Mouse (Mus musculus): ENCODE measurements at regions not wholly inside any gene's neighbourhood (a gene's known extent, or its start where the extent isn't known, plus 50 kb on each side); places are given as distances from the start of the nearest gene placed in this dataset.
A peak's percentile ranks its signal among the peaks of the same experiment; 100 is the strongest.
"Not testable (repeated sequence)": the region's sequence is repeated elsewhere in the genome, so short reads cannot be mapped to it uniquely, and the experiment has no call there.

DNA sequence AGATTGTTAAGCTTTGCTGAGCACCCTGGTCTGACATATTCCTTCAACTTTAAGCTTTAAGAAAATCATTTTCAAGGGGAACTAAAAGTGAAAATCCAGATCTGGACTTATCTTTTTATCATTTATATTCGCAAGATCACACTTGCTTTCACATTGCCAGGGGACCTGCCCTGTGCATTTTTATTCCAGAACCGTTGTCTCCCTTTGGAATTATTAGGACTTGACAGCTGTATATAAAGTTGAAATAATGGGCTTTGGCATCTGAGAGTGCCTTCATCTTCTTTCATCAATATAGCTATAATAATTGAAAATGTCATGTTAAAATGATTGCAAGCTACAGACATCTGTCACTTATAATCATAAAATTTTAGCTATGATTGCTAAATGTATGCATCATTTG, 276.8 kb upstream of the Olfm3 start:
- no peak for DNase-seq (ENCODE audit: extremely low spot score in 1 of 2, low spot score in 1 of 2)

DNA sequence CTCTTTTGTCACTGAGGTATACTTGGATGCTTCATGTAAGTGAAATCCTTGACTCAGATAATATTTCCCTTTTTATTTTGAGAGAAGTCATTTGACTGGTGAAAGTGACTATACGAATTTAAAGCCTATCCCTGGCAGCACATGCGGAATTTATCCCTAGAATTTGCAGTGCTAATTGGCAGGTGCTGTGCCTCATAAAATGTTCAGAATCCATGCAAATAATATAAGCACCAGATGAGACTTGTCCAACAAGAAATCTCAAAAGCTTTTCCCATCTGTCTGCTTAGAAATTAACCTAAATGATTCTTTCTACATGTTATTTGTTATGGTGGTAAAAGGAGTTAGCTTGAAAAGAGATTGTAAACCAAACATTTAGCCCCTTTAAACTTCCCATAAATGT, 268.5 kb upstream of the Olfm3 start:
- no peak for DNase-seq (ENCODE audit: extremely low spot score in 1 of 2, low spot score in 1 of 2)

DNA sequence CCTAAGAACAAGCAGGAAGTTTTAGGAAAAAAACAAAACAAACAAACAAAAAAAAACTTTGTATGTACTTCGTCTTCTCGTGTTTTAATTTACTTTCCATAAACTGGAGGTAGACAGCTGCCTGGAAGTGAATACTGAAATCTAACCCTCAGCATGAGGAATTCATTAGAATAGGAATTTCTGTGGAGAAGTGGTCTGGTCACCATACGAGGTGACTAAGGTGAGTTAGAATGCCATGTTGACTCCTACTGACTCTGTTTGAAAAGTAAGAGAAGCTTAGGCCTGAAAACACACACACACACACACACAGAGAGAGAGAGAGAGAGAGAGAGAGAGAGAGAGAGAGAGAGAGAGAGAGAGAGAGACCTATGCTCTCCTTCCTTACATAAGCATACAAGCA, 255.9 kb upstream of the Olfm3 start:
- DNase-seq (ENCODE audit: extremely low spot score in 1 of 2, low spot score in 1 of 2), result no peak

DNA sequence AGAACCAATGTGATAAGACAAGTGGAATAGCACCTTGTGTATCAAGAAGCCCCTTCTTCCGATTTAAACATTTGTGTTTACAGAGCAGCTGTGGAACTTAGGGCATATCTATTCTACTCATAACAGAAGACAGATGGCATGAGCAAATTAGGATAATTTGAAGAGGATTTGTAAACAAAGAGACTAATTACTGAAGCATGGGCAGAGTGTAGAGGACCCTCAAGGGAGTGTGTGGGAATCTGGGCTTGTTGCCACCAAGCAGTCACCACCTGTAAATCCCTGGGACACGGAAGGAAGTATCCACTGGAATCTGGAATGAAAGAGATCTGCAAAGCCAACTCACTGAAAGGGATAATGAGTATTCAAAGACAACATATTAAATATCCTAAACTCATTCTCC, 205.9 kb upstream of the Olfm3 start:
- no peak for DNase-seq (ENCODE audit: extremely low spot score in 1 of 2, low spot score in 1 of 2)

DNA sequence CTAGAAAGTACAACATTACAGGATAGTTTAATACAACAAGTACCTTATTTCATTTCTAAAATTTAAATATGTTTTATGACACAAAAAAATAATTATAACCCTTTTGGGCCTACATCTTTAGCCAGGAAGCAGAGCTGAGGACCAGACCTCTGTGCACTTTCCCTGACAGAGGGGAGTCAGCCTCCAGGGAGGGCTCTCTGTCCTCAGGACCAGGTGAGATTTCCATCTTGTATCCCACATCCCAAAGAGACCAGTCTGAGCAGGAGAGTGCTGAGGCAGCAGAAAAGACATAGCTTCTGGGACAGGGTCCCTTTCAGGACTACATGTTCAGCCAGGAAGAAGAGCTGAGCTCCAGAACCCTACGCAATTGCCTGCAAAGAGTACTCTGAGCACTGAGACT, 178.7 kb upstream of the Olfm3 start:
- DNase-seq (ENCODE audit: extremely low spot score in 1 of 2, low spot score in 1 of 2), result no peak

DNA sequence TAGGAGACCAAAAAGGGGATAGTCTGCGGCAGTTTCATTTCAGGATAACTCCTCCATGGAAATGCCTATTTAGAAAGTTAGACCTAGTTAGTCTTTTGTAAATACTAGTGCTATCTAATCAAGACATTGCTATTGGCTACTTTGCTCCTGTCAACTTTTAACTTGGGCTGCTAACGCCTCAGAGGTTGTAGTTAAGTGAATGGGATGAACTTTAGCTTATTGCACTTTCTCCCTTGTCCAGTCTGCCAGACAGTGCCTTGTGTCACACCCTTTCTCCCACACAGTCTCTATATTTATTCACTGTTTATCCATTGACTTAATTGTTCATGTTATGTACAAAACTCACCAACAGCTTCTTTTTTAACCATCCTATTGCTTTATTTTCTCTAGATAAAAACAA, 167.5 kb upstream of the Olfm3 start:
- no peak for DNase-seq (ENCODE audit: extremely low spot score in 1 of 2, low spot score in 1 of 2)

DNA sequence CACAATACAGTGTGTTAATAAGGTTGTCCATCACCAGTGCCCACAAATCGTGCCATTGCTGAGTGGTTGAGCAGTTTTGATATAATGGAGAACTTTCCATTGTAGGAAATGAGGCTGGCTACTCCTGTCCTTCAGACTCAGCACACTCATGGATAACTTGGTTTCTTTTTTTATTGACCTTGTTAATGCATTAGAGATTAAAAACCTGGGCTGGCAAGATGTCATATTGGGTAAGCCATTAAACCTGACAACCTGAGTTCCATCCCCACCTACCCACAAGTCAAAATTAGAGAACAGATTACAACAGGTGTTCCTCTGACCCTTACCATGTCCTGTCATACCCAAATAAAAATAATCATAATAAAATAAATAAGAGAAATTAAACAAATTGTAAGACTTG, 159.7 kb upstream of the Olfm3 start:
- no peak for DNase-seq (ENCODE audit: extremely low spot score in 1 of 2, low spot score in 1 of 2)

DNA sequence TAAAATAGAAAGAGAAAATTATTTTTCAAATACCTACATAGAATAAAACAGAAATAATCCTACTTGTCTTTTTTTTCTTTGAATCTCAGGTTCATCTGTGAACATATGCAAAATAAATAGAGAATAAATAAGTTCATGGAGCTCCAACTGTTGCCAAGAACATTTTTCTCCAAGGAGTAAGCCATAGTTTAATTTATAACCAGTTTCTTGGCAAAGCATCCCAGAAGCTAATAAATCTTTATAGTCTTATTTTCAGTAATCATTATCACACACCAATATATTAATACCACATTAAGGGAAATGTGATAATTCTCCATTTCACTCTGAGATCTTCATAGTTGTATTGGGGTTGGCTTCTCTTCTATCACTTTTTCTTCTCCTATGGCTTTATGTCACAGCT, 158.7 kb upstream of the Olfm3 start:
- no peak for DNase-seq (ENCODE audit: extremely low spot score in 1 of 2, low spot score in 1 of 2)

DNA sequence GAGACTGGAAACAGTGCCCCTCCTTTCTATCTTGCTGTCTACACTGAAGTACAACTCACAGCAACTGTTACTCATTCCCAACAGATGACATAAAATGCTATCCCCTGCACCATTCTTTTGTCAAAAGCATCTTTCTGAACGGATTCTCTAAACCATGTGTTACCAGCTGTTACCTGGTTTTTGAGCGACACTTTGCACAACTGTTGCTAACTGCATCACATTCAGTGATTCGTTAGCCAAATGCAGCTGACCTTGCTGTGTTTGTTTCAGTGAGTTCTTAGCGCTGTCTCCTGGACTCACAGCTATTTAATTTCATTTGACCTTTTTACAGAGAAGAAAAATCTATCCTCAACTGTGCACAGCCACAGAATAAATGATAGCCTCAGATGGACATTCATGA, 146.6 kb upstream of the Olfm3 start:
- DNase-seq (ENCODE audit: extremely low spot score in 1 of 2, low spot score in 1 of 2), result no peak

DNA sequence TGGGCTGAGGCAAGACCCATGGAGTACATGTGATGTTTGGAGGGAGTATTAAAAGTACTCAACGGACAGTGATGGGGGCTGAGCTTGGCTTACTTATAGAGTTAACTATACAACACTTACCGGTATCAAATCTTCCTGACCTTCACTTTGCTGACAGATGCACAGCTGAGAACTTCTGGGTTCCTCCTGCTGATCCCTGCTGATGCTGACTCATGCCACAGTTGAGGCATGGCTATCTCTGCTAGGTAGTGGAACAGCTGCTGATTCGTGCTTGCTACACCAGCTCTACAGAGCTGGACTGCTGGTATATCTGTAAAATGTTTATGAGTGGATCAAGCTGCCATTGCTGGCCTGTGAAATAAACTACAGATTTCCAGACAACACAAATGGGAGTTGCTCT, 145.3 kb upstream of the Olfm3 start:
- DNase-seq (ENCODE audit: extremely low spot score in 1 of 2, low spot score in 1 of 2), result no peak

DNA sequence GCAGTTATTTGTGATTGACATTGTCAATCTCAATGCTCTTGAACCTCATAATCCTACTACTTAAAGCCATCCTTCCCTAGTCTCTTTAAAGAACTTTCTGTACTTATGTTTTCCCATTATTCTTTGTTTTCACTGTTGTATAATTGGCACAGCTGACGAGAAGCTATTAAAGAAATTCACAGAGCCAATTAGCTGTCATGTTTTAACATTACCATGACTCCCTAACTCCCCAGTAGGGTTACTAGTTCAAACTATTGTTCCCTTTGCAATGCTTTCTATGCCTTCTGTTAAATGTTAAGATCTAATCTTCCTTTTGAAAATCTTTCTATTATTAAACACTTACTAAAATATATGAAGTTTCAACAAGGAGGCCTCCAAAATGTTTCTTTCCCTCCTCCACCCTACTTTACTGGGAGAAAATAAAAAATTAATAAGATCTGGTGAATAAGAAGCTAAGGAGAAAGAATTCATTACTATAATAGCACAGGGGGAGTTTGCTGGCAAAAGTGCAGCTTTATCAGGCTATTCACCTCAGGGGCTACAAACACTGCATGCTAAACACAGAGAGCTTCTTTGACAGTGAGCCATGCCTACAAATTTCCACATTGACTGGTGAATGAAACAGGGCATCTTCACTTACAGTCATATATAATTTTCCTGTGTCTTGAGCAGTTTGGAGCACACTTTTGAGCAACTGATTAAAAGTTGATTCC, 144.4 kb upstream of the Olfm3 start:
- DNase-seq (ENCODE audit: extremely low spot score in 1 of 2, low spot score in 1 of 2), result no peak

DNA sequence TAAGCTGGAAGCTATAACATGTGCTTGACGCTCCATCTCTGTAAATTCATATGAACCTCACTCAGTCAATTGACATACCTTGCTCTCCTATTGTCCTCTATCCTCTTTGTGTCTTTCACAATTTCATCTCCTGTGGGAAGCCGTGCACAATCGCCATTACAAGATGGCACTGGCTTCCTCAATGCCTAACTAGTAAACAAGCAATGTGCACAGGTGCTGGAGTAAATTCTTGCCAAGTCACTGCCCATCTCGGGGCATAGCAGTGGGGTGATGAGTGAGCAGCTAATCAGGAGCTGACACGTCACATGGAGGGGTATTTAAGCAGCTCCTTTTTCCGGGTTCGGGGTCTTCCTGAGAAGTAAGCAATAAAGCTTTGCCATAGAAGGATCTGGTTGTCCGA, 141.5 kb upstream of the Olfm3 start:
- DNase-seq (ENCODE audit: extremely low spot score in 1 of 2, low spot score in 1 of 2), result not testable (repeated sequence)

DNA sequence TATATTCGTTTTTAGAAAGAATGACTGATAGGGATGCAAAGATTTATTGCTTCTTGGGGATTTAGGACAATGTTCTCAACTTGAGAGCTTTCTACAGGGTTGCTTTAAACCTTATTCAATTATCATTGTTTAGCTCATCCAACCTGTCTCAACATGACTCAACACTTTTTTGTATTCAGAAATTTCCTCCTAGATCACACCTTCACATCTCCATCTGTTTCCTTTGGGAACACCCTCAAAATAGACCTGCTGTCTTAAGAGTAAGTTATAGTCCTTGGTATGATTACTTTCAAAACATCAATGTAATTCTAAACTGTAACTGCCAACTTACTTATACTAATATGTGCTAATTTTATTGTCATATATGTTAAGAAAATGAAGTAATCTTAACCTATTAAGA, 114.8 kb upstream of the Olfm3 start:
- peak in 1 of 2 experiments; percentile 25 for DNase-seq (ENCODE audit: extremely low spot score in 1 of 2, low spot score in 1 of 2)

DNA sequence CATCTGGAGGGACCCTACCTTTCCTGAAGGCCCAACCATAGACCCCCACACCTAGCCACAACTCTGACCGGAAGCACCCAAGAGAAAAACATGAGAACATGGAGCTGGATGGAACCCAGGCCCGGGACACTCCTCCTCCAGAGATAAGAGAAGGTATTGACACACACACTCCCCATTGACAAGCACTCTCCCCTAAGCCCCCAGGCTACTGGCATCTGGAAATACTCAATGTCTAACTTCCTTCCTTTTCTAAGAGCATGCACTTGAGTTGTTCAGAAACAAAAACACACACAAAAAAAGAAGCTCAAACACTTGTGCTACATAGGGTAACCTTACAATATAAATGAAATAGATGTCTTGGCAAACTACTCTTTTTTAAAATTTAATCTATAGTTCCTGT, 113.9 kb upstream of the Olfm3 start:
- DNase-seq (ENCODE audit: extremely low spot score in 1 of 2, low spot score in 1 of 2), result no peak

DNA sequence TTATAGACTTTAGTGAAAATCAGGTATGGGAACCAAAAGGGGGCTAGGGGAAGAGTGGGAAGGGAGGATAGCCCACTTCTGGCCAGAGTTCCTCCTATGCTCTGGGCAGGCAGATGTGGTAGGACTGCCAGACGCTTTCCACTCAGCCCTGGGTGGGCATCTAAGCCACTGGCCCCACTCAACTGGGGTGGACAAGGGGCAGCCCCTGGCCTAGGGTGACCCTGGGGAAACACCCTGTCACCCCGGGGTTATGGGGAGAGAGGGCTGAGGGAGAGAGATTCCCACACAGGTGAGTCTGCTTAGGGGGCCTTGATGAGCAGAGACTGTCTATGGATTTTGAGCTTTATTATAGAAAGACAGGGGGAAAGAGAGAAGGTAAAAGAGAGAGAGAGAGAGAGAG, 70.8 kb upstream of the Olfm3 start:
- DNase-seq (ENCODE audit: extremely low spot score in 1 of 2, low spot score in 1 of 2), result no peak

All from frontal cortex, adult 2 months (tissue).